Mouse (Mus musculus) stomach, postnatal 0 days (tissue): ENCODE data around the gene Traf4.

Source experiments
- CTCF ChIP-seq: IDR thresholded peaks from 2 replicates; pipeline ENCODE4 v1.5.1; 2016; ENCODE audit warnings: antibody characterized with exemption, low read depth, mild to moderate bottlenecking, moderate library complexity
- EP300 ChIP-seq: optimal IDR thresholded peaks from 2 replicates; pipeline ENCODE3; 2016; ENCODE audit warnings: antibody characterized with exemption

- TF ChIP-seq CTCF (no peak), EP300 (no peak)
Measured at GRCm38 (mm10) chr11:78134344-78134743, 31.0 kb downstream of the Traf4 start.
